10 mouse cellular contexts compared by ENCODE assay signal in the genomic region with DNA sequence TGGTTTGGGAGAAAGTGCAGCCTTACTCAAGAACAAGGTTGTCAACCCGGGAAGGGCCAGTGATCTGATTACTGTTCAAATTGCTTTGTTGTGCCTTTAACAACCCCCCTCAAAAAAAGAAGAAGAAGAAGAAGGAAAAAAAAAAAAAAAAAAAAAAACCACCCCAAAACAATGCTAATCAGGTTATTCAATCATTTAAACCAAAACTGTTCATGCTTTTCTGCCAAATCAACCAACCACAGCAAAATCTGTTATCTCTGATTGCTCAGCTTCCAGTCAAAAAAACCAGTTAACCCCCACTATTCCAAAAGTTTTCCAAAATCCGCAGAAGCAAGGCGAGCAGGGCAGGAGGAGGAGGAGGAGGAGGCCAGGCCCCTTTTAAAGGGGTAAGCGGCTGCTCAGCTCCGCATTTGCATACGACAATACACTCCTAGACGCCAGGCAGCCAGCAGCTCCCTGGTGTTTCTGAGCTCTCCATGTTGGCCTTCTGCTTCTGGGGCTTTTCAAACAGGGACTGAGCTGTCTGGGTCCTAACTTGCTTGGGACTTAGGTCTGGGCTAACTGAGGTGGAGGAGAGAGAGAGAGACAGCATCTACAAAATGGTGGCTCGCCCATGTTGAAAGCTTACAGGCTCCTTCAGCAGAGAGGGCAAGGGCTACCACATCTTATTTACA. TPM values are rescaled to one million over a fixed set of nuclear protein-coding genes. Genes with fewer than 3 reads are reported as not detected.
A peak's percentile ranks its signal among the peaks of the same experiment; 100 is the strongest.
DNase-seq lines count a peak whose midpoint lies in the region; ATAC-seq and TF ChIP-seq lines count a peak whose summit lies in the region.
"Had no signal": no experiment of that assay in that cellular context is flagged by ENCODE, and none has a peak within 500 bp of the region (broad histone marks: within the 10 kb centered on the region; RNA-seq: fewer than 3 reads in every experiment).

No protein-coding gene starts in this region.

- no peaks in the 10 kb centered on the region for H3K9me3 ChIP-seq in heart, embryonic 14.5 days (ENCODE audit: control insufficient read depth, low read length)
- no peaks in the 10 kb centered on the region for H3K9me3 ChIP-seq in forebrain, embryonic 14.5 days (replicated peaks; ENCODE audit: control insufficient read depth, low read length)
- H3K9me3 ChIP-seq in midbrain, embryonic 15.5 days = no peaks in the 10 kb centered on the region
- H3K9me3 ChIP-seq: megakaryocyte, embryonic 14.5 days had no signal

- ATAC-seq in heart, embryonic 14.5 days (ENCODE audit: insufficient number of reproducible peaks, insufficient read depth, low FRiP score, low read depth) = no peak
- ATAC-seq in forebrain, embryonic 14.5 days = peak; percentile 92
- peak; percentile 83 for ATAC-seq in midbrain, embryonic 15.5 days (replicated peaks)
- ATAC-seq in CD4-positive, CD25-positive, alpha-beta regulatory T cell, adult 4 months = no peak

- TF ChIP-seq CTCF in brain, embryonic 14.5 days (IDR thresholded peaks at IDR 0.05; ENCODE audit: borderline replicate concordance, extremely low read depth, insufficient read depth, insufficient read length) = no peak

- no peak overlapping the region for H3K27ac ChIP-seq in heart, embryonic 14.5 days (replicated peaks in 1 of 2; ENCODE audit: control insufficient read depth in 1 of 2, insufficient read depth in 1 of 2, low read depth in 2 of 2, low read length in 2 of 2)
- peak overlapping the region; percentile 61 for H3K27ac ChIP-seq in forebrain, embryonic 14.5 days (ENCODE audit: low read depth, low read length)
- H3K27ac ChIP-seq in midbrain, embryonic 15.5 days = peak overlapping the region; percentile 74

- H3K27me3 ChIP-seq in heart, embryonic 14.5 days (ENCODE audit: control insufficient read depth, insufficient read depth, low read length) = no peaks in the 10 kb centered on the region
- no peaks in the 10 kb centered on the region for H3K27me3 ChIP-seq in forebrain, embryonic 14.5 days (replicated peaks; ENCODE audit: control insufficient read depth, insufficient read depth, low read length)
- no peaks in the 10 kb centered on the region for H3K27me3 ChIP-seq in midbrain, embryonic 15.5 days (replicated peaks)
- H3K27me3 ChIP-seq: megakaryocyte, embryonic 14.5 days had no signal

- no peak overlapping the region for H3K9ac ChIP-seq in heart, embryonic 14.5 days (ENCODE audit: low read length)
- peak overlapping the region; percentile 30; the same call in 1 of the 2 replicates for H3K9ac ChIP-seq in forebrain, embryonic 14.5 days (ENCODE audit: low read length)
- H3K9ac ChIP-seq in midbrain, embryonic 15.5 days = no peak overlapping the region

- no peak for TF ChIP-seq POLR2A in brain, embryonic 14.5 days (IDR thresholded peaks at IDR 0.05; ENCODE audit: borderline replicate concordance, extremely low read depth, insufficient read depth, insufficient read length, poor library complexity, severe bottlenecking)

- 42% methylated on average over 8 of the region's 8 CpGs for WGBS in heart, embryonic 14.5 days
- WGBS in forebrain, embryonic 14.5 days = 8% methylated on average over 8 of the region's 8 CpGs
- WGBS in midbrain, embryonic 15.5 days = 8% methylated on average over 8 of the region's 8 CpGs

- no peak for DNase-seq in heart, adult 11 months
- DNase-seq in brain, embryonic 14.5 days (ENCODE audit: low read depth) = peak; percentile 86
- peak; percentile 69 for DNase-seq in forebrain, embryonic 14.5 days (ENCODE audit: low spot score)
- no peak for DNase-seq in natural killer cell, adult 2 months (ENCODE audit: low spot score in 2 of 2)
- no peak for DNase-seq in urinary bladder, postnatal 4 days (ENCODE audit: low spot score in 2 of 2)
- DNase-seq: adrenal gland, adult 8-10 months had no signal

- peak overlapping the region; percentile 38 for H3K4me2 ChIP-seq in heart, embryonic 14.5 days (ENCODE audit: low read length)
- peak overlapping the region; percentile 12 for H3K4me2 ChIP-seq in forebrain, embryonic 14.5 days (ENCODE audit: low read length)
- peak overlapping the region; percentile 36 for H3K4me2 ChIP-seq in midbrain, embryonic 15.5 days

- no peaks in the 10 kb centered on the region for H3K36me3 ChIP-seq in heart, embryonic 14.5 days (ENCODE audit: control insufficient read depth, insufficient read depth, low read length)
- H3K36me3 ChIP-seq in forebrain, embryonic 14.5 days (ENCODE audit: control insufficient read depth, insufficient read depth, low read length) = 0 out of 2 replicates have a peak, but pooled peaks cover 10% of the 10 kb centered on the region
- no peaks in the 10 kb centered on the region for H3K36me3 ChIP-seq in midbrain, embryonic 15.5 days (replicated peaks)

- no peak overlapping the region for H3K4me3 ChIP-seq in heart, embryonic 14.5 days (ENCODE audit: control insufficient read depth in 1 of 2, insufficient read depth in 1 of 2, low read depth in 1 of 2, low read length in 2 of 2)
- no peak overlapping the region for H3K4me3 ChIP-seq in forebrain, embryonic 14.5 days (ENCODE audit: low read depth, low read length)
- H3K4me3 ChIP-seq in midbrain, embryonic 15.5 days = no peak overlapping the region
- H3K4me3 ChIP-seq: megakaryocyte, embryonic 14.5 days had no signal

- H3K4me1 ChIP-seq in heart, embryonic 14.5 days (ENCODE audit: control insufficient read depth in 2 of 2, insufficient read depth in 2 of 2, low read length in 2 of 2) = peaks cover 4 to 8% of the 10 kb centered on the region in 2 experiments; a peak in 2 of 4 replicates
- H3K4me1 ChIP-seq in forebrain, embryonic 14.5 days (ENCODE audit: control insufficient read depth, insufficient read depth, low read length) = peaks cover 15% of the 10 kb centered on the region
- H3K4me1 ChIP-seq in midbrain, embryonic 15.5 days = peaks cover 12% of the 10 kb centered on the region
- H3K4me1 ChIP-seq: megakaryocyte, embryonic 14.5 days had no signal

RNA-seq across cellular contexts. Expression of gene Satb1, which starts 42.6 kb away (rescaled TPM):
- 11.7 and 12.2 TPM in 2 replicates for polyA plus RNA-seq in heart, embryonic 14.5 days (2014; fragmentation: Nextera tagmentation; extraction: Ambion mirVana)
- 44.2 and 56.8 TPM in 2 replicates for polyA plus RNA-seq in brain, embryonic 14.5 days (2012; rRNA removed)
- polyA plus RNA-seq in forebrain, embryonic 14.5 days (2014; fragmentation: Nextera tagmentation; extraction: Ambion mirVana) = 24.2 and 33.5 TPM in 2 replicates
- polyA plus RNA-seq in midbrain, embryonic 15.5 days (2015; fragmentation: Nextera tagmentation; extraction: Ambion mirVana) = 21.5 and 24.1 TPM in 2 replicates
- polyA plus RNA-seq in CD4-positive, CD25-positive, alpha-beta regulatory T cell, adult 4 months (2017; shearing (Covaris generic)) = 10 to 100 TPM; 49.5 to 77.2 TPM

Comparison
In these comparisons a context has a peak if more than half of its experiments do, and no peak if none do; other contexts are left out.
1. ATAC-seq: peak in forebrain, embryonic 14.5 days (single experiment) and midbrain, embryonic 15.5 days (single experiment); none in heart, embryonic 14.5 days (single experiment) and CD4-positive, CD25-positive, alpha-beta regulatory T cell, adult 4 months (single experiment).
2. H3K27ac ChIP-seq: peak in forebrain, embryonic 14.5 days (single experiment) and midbrain, embryonic 15.5 days (single experiment); none in heart, embryonic 14.5 days (0 of 2).
3. DNase-seq: peak in brain, embryonic 14.5 days (single experiment) and forebrain, embryonic 14.5 days (single experiment); none in heart, adult 11 months (single experiment), natural killer cell, adult 2 months (0 of 2) and urinary bladder, postnatal 4 days (0 of 2).
4. Peak in every context shown above with its lines, with median percentiles within 50 percentile points of each other: H3K4me2 ChIP-seq.